In genomic region chr2:101107183-101107872, GRCm38 (mm10) we compare ENCODE assay signal across 11 mouse cellular contexts.
DNase-seq lines count a peak whose midpoint lies in the region; ATAC-seq and TF ChIP-seq lines count a peak whose summit lies in the region.
"Had no signal": no experiment of that assay in that cellular context is flagged by ENCODE, and none has a peak within 500 bp of the region (broad histone marks: within the 10 kb centered on the region; RNA-seq: fewer than 3 reads in every experiment).

No protein-coding gene starts in this region.

- ATAC-seq in hindbrain, postnatal 0 days: peak; percentile 49; the same call in 1 of the 2 replicates
- no peak for ATAC-seq in erythroblast, adult 5-6 weeks (replicated peaks; ENCODE audit: low FRiP score, poor library complexity, severe bottlenecking)

- no peak overlapping the region for H3K9ac ChIP-seq in hindbrain, postnatal 0 days (replicated peaks; ENCODE audit: low read length)
- H3K9ac ChIP-seq: embryonic facial prominence, embryonic 12.5 days had no signal

- no peak for TF ChIP-seq CTCF in hindbrain, postnatal 0 days (IDR thresholded peaks at IDR 0.05; ENCODE audit: low read depth)

- intact Hi-C loops in gastrocnemius, postnatal 14 days (cut with DNase I; ENCODE audit: low total_unique reads): no loop called here

- H3K4me1 ChIP-seq in hindbrain, postnatal 0 days (ENCODE audit: insufficient read depth, low read length): no peaks in the 10 kb centered on the region
- no peaks in the 10 kb centered on the region for H3K4me1 ChIP-seq in hindbrain, embryonic 10.5 days (replicated peaks)
- H3K4me1 ChIP-seq: embryonic facial prominence, embryonic 12.5 days had no signal

- H3K4me3 ChIP-seq in hindbrain, postnatal 0 days (ENCODE audit: low read length): no peak overlapping the region
- no peak overlapping the region for H3K4me3 ChIP-seq in hindbrain, embryonic 10.5 days
- H3K4me3 ChIP-seq: embryonic facial prominence, embryonic 12.5 days had no signal

- no peaks in the 10 kb centered on the region for H3K36me3 ChIP-seq in hindbrain, postnatal 0 days (ENCODE audit: insufficient read depth, low read length)
- H3K36me3 ChIP-seq in hindbrain, embryonic 10.5 days: no peaks in the 10 kb centered on the region
- H3K36me3 ChIP-seq: embryonic facial prominence, embryonic 12.5 days had no signal

- no peak overlapping the region for H3K4me2 ChIP-seq in hindbrain, postnatal 0 days (ENCODE audit: low read depth, low read length)
- H3K4me2 ChIP-seq: embryonic facial prominence, embryonic 12.5 days had no signal

- no peaks in the 10 kb centered on the region for H3K27me3 ChIP-seq in hindbrain, postnatal 0 days (ENCODE audit: insufficient read depth, low read length)
- H3K27me3 ChIP-seq in hindbrain, embryonic 10.5 days (ENCODE audit: insufficient read depth, poor library complexity, severe bottlenecking): no peaks in the 10 kb centered on the region
- H3K27me3 ChIP-seq: embryonic facial prominence, embryonic 12.5 days had no signal

- H3K27ac ChIP-seq in hindbrain, postnatal 0 days: no peak overlapping the region
- H3K27ac ChIP-seq in hindbrain, embryonic 10.5 days: no peak overlapping the region
- H3K27ac ChIP-seq: embryonic facial prominence, embryonic 12.5 days had no signal

- peak; percentile 5 to 13 for DNase-seq in cerebellum, adult 18-20 months
- no peak for DNase-seq in cerebellum, adult 11-12 months
- DNase-seq in hindbrain, postnatal 0 days (ENCODE audit: low spot score): peak; percentile 70
- DNase-seq in hindbrain, embryonic 10.5 days (ENCODE audit: low spot score): no peak
- DNase-seq in Muller cell, postnatal 12 days (ENCODE audit: inconsistent ontology term): peak; percentile 62
- DNase-seq in gastrocnemius, postnatal 14 days: peak; percentile 8
- DNase-seq in embryo, embryonic 9.5 days (ENCODE audit: extremely low spot score): no peak
- DNase-seq: kidney, postnatal 10 days; lung, adult 18-20 months had no signal

- no peaks in the 10 kb centered on the region for H3K9me3 ChIP-seq in hindbrain, postnatal 0 days (ENCODE audit: low read length)
- no peaks in the 10 kb centered on the region for H3K9me3 ChIP-seq in hindbrain, embryonic 10.5 days
- H3K9me3 ChIP-seq: embryonic facial prominence, embryonic 12.5 days had no signal

- 41% methylated on average over 1 of the region's 1 CpGs for WGBS in hindbrain, postnatal 0 days
- 92% methylated on average over 1 of the region's 1 CpGs for WGBS in hindbrain, embryonic 10.5 days

Comparison
In these comparisons a context has a peak if more than half of its experiments do, and no peak if none do; other contexts are left out.
1. DNase-seq: peak in cerebellum, adult 18-20 months (2 of 2), hindbrain, postnatal 0 days (single experiment), Muller cell, postnatal 12 days (single experiment) and gastrocnemius, postnatal 14 days (single experiment); none in cerebellum, adult 11-12 months (single experiment), hindbrain, embryonic 10.5 days (single experiment) and embryo, embryonic 9.5 days (single experiment).